Comparison of ENCODE assay signal across 9 mouse cellular contexts in the genomic region with DNA sequence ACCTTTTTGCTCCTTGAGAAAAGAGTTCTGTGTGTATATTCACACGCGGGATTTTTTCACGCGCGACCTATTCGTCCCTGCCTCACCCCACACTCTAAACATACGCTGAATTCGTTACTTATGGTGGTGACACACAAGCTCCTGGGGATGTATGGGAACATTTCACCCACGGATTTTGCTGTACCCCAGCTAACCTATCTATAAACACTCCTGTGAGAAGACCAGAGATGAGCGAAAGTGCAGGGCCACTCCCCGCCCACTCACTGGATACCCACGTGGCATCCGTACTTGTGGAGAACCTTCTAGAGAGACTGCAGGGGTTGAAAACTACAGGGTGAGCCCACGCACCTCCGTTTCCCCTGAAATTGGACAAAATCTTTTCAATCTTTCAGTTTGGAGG. TPM values are rescaled to one million over a fixed set of nuclear protein-coding genes. Genes with fewer than 3 reads are reported as not detected.
A peak's percentile ranks its signal among the peaks of the same experiment; 100 is the strongest.
DNase-seq lines count a peak whose midpoint lies in the region; ATAC-seq and TF ChIP-seq lines count a peak whose summit lies in the region.
"Had no signal": no experiment of that assay in that cellular context is flagged by ENCODE, and none has a peak within 500 bp of the region (broad histone marks: within the 10 kb centered on the region; RNA-seq: fewer than 3 reads in every experiment).

No protein-coding gene starts in this region.

- peak; percentile 41 for DNase-seq in kidney, adult 9 months
- DNase-seq in kidney, postnatal 25 days = no peak
- DNase-seq in hindbrain, postnatal 0 days (ENCODE audit: low spot score) = no peak
- peak; percentile 36 for DNase-seq in lung, adult 2 months
- no peak for DNase-seq in cerebellum, adult 11 months
- no peak for DNase-seq in ovary, postnatal 14 days (ENCODE audit: low spot score)

- H3K9ac ChIP-seq in embryonic facial prominence, embryonic 15.5 days = peak overlapping the region; percentile 13; the same call in 1 of the 2 replicates
- no peak overlapping the region for H3K9ac ChIP-seq in hindbrain, postnatal 0 days (replicated peaks; ENCODE audit: low read length)

- no peaks in the 10 kb centered on the region for H3K36me3 ChIP-seq in embryonic facial prominence, embryonic 15.5 days
- no peaks in the 10 kb centered on the region for H3K36me3 ChIP-seq in hindbrain, postnatal 0 days (ENCODE audit: insufficient read depth, low read length)
- no peaks in the 10 kb centered on the region for H3K36me3 ChIP-seq in small intestine, adult 2 months (ENCODE audit: control insufficient read depth, insufficient read depth, low read length)

- under 1% methylated on average over 15 of the region's 15 CpGs for WGBS in embryonic facial prominence, embryonic 15.5 days
- WGBS in hindbrain, postnatal 0 days = 3% methylated on average over 15 of the region's 15 CpGs
- 3% methylated on average over 15 of the region's 15 CpGs for WGBS in lung, adult 2 months
- WGBS in small intestine, adult 2 months = 3% methylated on average over 15 of the region's 15 CpGs

- peak overlapping the region; percentile 94 for H3K4me2 ChIP-seq in embryonic facial prominence, embryonic 15.5 days (replicated peaks)
- peak overlapping the region; percentile 88 for H3K4me2 ChIP-seq in hindbrain, postnatal 0 days (ENCODE audit: low read depth, low read length)

- H3K4me3 ChIP-seq in embryonic facial prominence, embryonic 15.5 days (replicated peaks) = peak overlapping the region; percentile 76
- peak overlapping the region; percentile 32 for H3K4me3 ChIP-seq in hindbrain, postnatal 0 days (ENCODE audit: low read length)
- peak overlapping the region; percentile 15 for H3K4me3 ChIP-seq in lung, adult 2 months (replicated peaks; ENCODE audit: extremely low read depth, low read depth, low read length)
- H3K4me3 ChIP-seq in small intestine, adult 2 months (ENCODE audit: low read depth, low read length) = peak overlapping the region; percentile 56

- 0 out of 2 replicates have a peak, but pooled peaks cover 4% of the 10 kb centered on the region for H3K27me3 ChIP-seq in embryonic facial prominence, embryonic 15.5 days
- peaks cover 29% of the 10 kb centered on the region for H3K27me3 ChIP-seq in hindbrain, postnatal 0 days (ENCODE audit: insufficient read depth, low read length)
- peaks cover 39% of the 10 kb centered on the region for H3K27me3 ChIP-seq in small intestine, adult 2 months (ENCODE audit: control insufficient read depth, insufficient read depth, low read length)

- TF ChIP-seq POLR2A in lung, adult 2 months (IDR thresholded peaks at IDR 0.05; ENCODE audit: borderline replicate concordance, extremely low read depth, low read depth, low read length) = no peak
- no peak for TF ChIP-seq POLR2A in small intestine, adult 2 months (IDR thresholded peaks at IDR 0.05; ENCODE audit: low read depth, low read length)

- no peak for ATAC-seq in embryonic facial prominence, embryonic 15.5 days (ENCODE audit: insufficient number of reproducible peaks, low FRiP score, low TSS enrichment, low read depth)
- ATAC-seq in hindbrain, postnatal 0 days = no peak
- ATAC-seq: Patski had no signal

- no peak for TF ChIP-seq CTCF in hindbrain, postnatal 0 days (IDR thresholded peaks at IDR 0.05; ENCODE audit: low read depth)
- no peak for TF ChIP-seq CTCF in lung, adult 2 months (IDR thresholded peaks at IDR 0.05; ENCODE audit: insufficient read depth, low read length)
- TF ChIP-seq CTCF in small intestine, adult 2 months (IDR thresholded peaks at IDR 0.05; ENCODE audit: extremely low read depth, insufficient read length, insufficient replicate concordance, low read depth, low read length) = no peak

- peaks cover 41% of the 10 kb centered on the region for H3K4me1 ChIP-seq in embryonic facial prominence, embryonic 15.5 days
- peaks cover 25% of the 10 kb centered on the region for H3K4me1 ChIP-seq in hindbrain, postnatal 0 days (ENCODE audit: insufficient read depth, low read length)
- peaks cover 19% of the 10 kb centered on the region for H3K4me1 ChIP-seq in lung, adult 2 months (ENCODE audit: control insufficient read depth, insufficient read depth, low read length)
- peaks cover 26% of the 10 kb centered on the region for H3K4me1 ChIP-seq in small intestine, adult 2 months (ENCODE audit: control insufficient read depth, insufficient read depth, insufficient read length, low read length)

- no peaks in the 10 kb centered on the region for H3K9me3 ChIP-seq in embryonic facial prominence, embryonic 15.5 days (replicated peaks)
- no peaks in the 10 kb centered on the region for H3K9me3 ChIP-seq in hindbrain, postnatal 0 days (ENCODE audit: low read length)

- H3K27ac ChIP-seq in embryonic facial prominence, embryonic 15.5 days (replicated peaks) = peak overlapping the region; percentile 93
- no peak overlapping the region for H3K27ac ChIP-seq in hindbrain, postnatal 0 days
- no peak overlapping the region for H3K27ac ChIP-seq in small intestine, adult 2 months (ENCODE audit: insufficient read depth, low read depth, low read length)

RNA-seq across cellular contexts. Expression of a gene that starts 3.5 kb away (rescaled TPM):
- 918 and 948 TPM in 2 replicates for polyA plus RNA-seq in embryonic facial prominence, embryonic 15.5 days (2015; fragmentation: Nextera tagmentation; extraction: Ambion mirVana)
- 22.3 and 27.1 TPM in 2 replicates for total RNA-seq in hindbrain, postnatal 0 days (2014; rRNA removed)
- 229 and 263 TPM in 2 replicates for polyA plus RNA-seq in hindbrain, postnatal 0 days (2015; fragmentation: Nextera tagmentation; extraction: Ambion mirVana)
- 47.8 and 51.0 TPM in 2 replicates for polyA plus RNA-seq in lung, adult 2 months (2012; rRNA removed)
- polyA plus RNA-seq in small intestine, adult 2 months (2012; rRNA removed) = 17.5 and 42.9 TPM in 2 replicates

RNA-seq across cellular contexts. Expression of a gene that starts 46.1 kb away (rescaled TPM):
- polyA plus RNA-seq in embryonic facial prominence, embryonic 15.5 days (2015; fragmentation: Nextera tagmentation; extraction: Ambion mirVana) = 2.7 and 3.1 TPM in 2 replicates
- total RNA-seq in hindbrain, postnatal 0 days (2014; rRNA removed) = 6.6 and 7.7 TPM in 2 replicates
- polyA plus RNA-seq in hindbrain, postnatal 0 days (2015; fragmentation: Nextera tagmentation; extraction: Ambion mirVana) = 4.9 and 5.2 TPM in 2 replicates
- polyA plus RNA-seq in lung, adult 2 months (2012; rRNA removed) = 2.7 and 4.1 TPM in 2 replicates
- polyA plus RNA-seq in small intestine, adult 2 months (2012; rRNA removed) = 1.3 and 1.7 TPM in 2 replicates

Comparison
In these comparisons a context has a peak if more than half of its experiments do, and no peak if none do; other contexts are left out.
1. DNase-seq: peak in kidney, adult 9 months (single experiment) and lung, adult 2 months (single experiment); none in kidney, postnatal 25 days (0 of 2), hindbrain, postnatal 0 days (single experiment), cerebellum, adult 11 months (single experiment) and ovary, postnatal 14 days (single experiment).
2. H3K4me3 ChIP-seq: peak in every context shown above with its lines; median percentile 76 in embryonic facial prominence, embryonic 15.5 days; 56 in small intestine, adult 2 months; 32 in hindbrain, postnatal 0 days; 15 in lung, adult 2 months.